Mouse (Mus musculus) bone marrow macrophage, adult 2 months (primary cell): ENCODE results near the gene Scd3.

Experiments used
- CTCF ChIP-seq: IDR thresholded peaks from 2 replicates; pipeline ENCODE4 v1.5.1; 2012; ENCODE audit warnings: low read depth, mild to moderate bottlenecking, low read length, moderate library complexity
- POLR2A ChIP-seq: IDR thresholded peaks from 2 replicates; pipeline ENCODE4 v1.6.1; 2012; ENCODE audit warnings: mild to moderate bottlenecking, low read depth, low read length, borderline replicate concordance

DNA sequence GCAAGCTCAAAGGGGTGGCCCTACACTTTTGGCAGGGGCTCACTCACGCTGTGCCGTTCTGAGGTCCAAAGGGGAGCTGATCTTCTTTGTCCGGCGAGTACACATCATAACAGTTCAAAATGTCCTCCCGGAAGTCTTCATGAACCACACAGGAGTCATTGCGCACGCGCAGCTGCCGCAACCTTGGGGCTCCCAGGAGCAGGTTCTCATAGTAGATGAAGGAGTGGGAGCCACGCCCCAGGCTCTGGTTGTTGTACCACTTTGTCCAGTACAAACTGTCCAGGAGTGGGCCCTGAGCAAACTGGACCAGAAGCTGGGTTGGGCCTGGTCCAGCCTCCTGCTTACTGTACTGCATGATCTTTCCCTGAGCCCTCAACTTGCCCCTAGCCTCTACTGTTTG lies 46.1 kb upstream of the Scd3 start:
- TF ChIP-seq CTCF, result no peak
- no peak for TF ChIP-seq POLR2A
